Mouse (Mus musculus): ENCODE measurements around the gene Fads2. TPM values are rescaled to one million over a fixed set of nuclear protein-coding genes. Genes with fewer than 3 reads are reported as not detected.

Gene Fads2
- polyA plus RNA-seq, 1 experiment from 2014 or later, result 165 TPM

- 52% methylated on average over 8 of the region's 8 CpGs for WGBS
- H3K36me3 ChIP-seq, result peaks cover 68% of the 10 kb centered on the region
- peaks cover 7% of the 10 kb centered on the region; the same call in 1 of the 2 replicates for H3K4me1 ChIP-seq
- H3K27ac ChIP-seq (replicated peaks), result 0 out of 2 replicates have a peak overlapping the region, but pooled peaks have one; percentile 24
- H3K9me3 ChIP-seq (replicated peaks), result no peaks in the 10 kb centered on the region
- H3K4me2 ChIP-seq, result no peak overlapping the region
- ATAC-seq (ENCODE audit: low FRiP score), result no peak
- no peaks in the 10 kb centered on the region for H3K27me3 ChIP-seq (replicated peaks)
- no peak overlapping the region for H3K4me3 ChIP-seq (replicated peaks)
- H3K9ac ChIP-seq (replicated peaks), result no peak overlapping the region
Measured at GRCm38 (mm10) chr19:10060783-10061590, 40.6 kb downstream of the Fads2 start.

GRCm38 (mm10) chr19:10059911-10060567, 41.5 kb downstream of the Fads2 start:
- no peaks in the 10 kb centered on the region for H3K27me3 ChIP-seq (replicated peaks)
- H3K9me3 ChIP-seq (replicated peaks), result no peaks in the 10 kb centered on the region
- no peak overlapping the region for H3K4me2 ChIP-seq
- peaks cover 7% of the 10 kb centered on the region; the same call in 1 of the 2 replicates for H3K4me1 ChIP-seq
- H3K27ac ChIP-seq (replicated peaks), result peak overlapping the region; percentile 48
- H3K4me3 ChIP-seq (replicated peaks), result no peak overlapping the region
- WGBS, result 57% methylated on average over 10 of the region's 10 CpGs
- ATAC-seq (ENCODE audit: low FRiP score), result peak; percentile 75
- H3K36me3 ChIP-seq, result peaks cover 63% of the 10 kb centered on the region
- H3K9ac ChIP-seq (replicated peaks), result no peak overlapping the region

GRCm38 (mm10) chr19:10058876-10059427, 42.6 kb downstream of the Fads2 start:
- WGBS, result 61% methylated on average over 9 of the region's 9 CpGs
- peaks cover 4% of the 10 kb centered on the region; the same call in 1 of the 2 replicates for H3K4me1 ChIP-seq
- ATAC-seq (ENCODE audit: low FRiP score), result no peak
- no peaks in the 10 kb centered on the region for H3K27me3 ChIP-seq (replicated peaks)
- H3K36me3 ChIP-seq, result peaks cover 63% of the 10 kb centered on the region
- no peak overlapping the region for H3K27ac ChIP-seq (replicated peaks)
- H3K4me2 ChIP-seq, result no peak overlapping the region
- H3K4me3 ChIP-seq (replicated peaks), result no peak overlapping the region
- no peaks in the 10 kb centered on the region for H3K9me3 ChIP-seq (replicated peaks)
- no peak overlapping the region for H3K9ac ChIP-seq (replicated peaks)

GRCm38 (mm10) chr19:10058352-10058825, 43.2 kb downstream of the Fads2 start:
- Histone ChIP-seq H3K27me3 (replicated peaks) (no peaks in the 10 kb centered on the region), H3K4me3 (replicated peaks) (no peak overlapping the region), H3K36me3 (peaks cover 62% of the 10 kb centered on the region), H3K9ac (replicated peaks) (no peak overlapping the region), H3K4me2 (no peak overlapping the region), H3K9me3 (replicated peaks) (no peaks in the 10 kb centered on the region), H3K4me1 (peaks cover 4% of the 10 kb centered on the region; the same call in 1 of the 2 replicates), H3K27ac (replicated peaks) (no peak overlapping the region)
- 92% methylated on average over 1 of the region's 1 CpGs for WGBS
- no peak for ATAC-seq (ENCODE audit: low FRiP score)

GRCm38 (mm10) chr19:10057486-10058351, 43.8 kb downstream of the Fads2 start:
- no peak for ATAC-seq (ENCODE audit: low FRiP score)
- Histone ChIP-seq H3K4me1 (peaks cover 4% of the 10 kb centered on the region; the same call in 1 of the 2 replicates), H3K4me2 (no peak overlapping the region), H3K36me3 (peaks cover 63% of the 10 kb centered on the region), H3K27me3 (replicated peaks) (no peaks in the 10 kb centered on the region), H3K9ac (replicated peaks) (no peak overlapping the region), H3K4me3 (replicated peaks) (no peak overlapping the region), H3K9me3 (replicated peaks) (no peaks in the 10 kb centered on the region), H3K27ac (replicated peaks) (0 out of 2 replicates have a peak overlapping the region, but pooled peaks have one; percentile 3)
- 67% methylated on average over 11 of the region's 11 CpGs for WGBS

GRCm38 (mm10) chr19:10056686-10057085, 44.9 kb downstream of the Fads2 start:
- Histone ChIP-seq H3K9ac (replicated peaks) (no peak overlapping the region), H3K4me3 (replicated peaks) (no peak overlapping the region), H3K9me3 (replicated peaks) (no peaks in the 10 kb centered on the region), H3K36me3 (peaks cover 56% of the 10 kb centered on the region), H3K27me3 (replicated peaks) (no peaks in the 10 kb centered on the region), H3K4me2 (no peak overlapping the region), H3K27ac (replicated peaks) (no peak overlapping the region), H3K4me1 (peaks cover 4% of the 10 kb centered on the region; the same call in 1 of the 2 replicates)
- no peak for ATAC-seq (ENCODE audit: low FRiP score)
- WGBS, result 91% methylated on average over 3 of the region's 3 CpGs

- WGBS, result 89% methylated on average over 22 of the region's 22 CpGs
- H3K4me2 ChIP-seq, result no peak overlapping the region
- no peak overlapping the region for H3K27ac ChIP-seq (replicated peaks)
- H3K9ac ChIP-seq (replicated peaks), result no peak overlapping the region
- H3K4me1 ChIP-seq, result peaks cover 4% of the 10 kb centered on the region; the same call in 1 of the 2 replicates
- peaks cover 51% of the 10 kb centered on the region for H3K36me3 ChIP-seq
- no peak for ATAC-seq (ENCODE audit: low FRiP score)
- H3K9me3 ChIP-seq (replicated peaks), result no peaks in the 10 kb centered on the region
- H3K4me3 ChIP-seq (replicated peaks), result no peak overlapping the region
- no peaks in the 10 kb centered on the region for H3K27me3 ChIP-seq (replicated peaks)
Measured at GRCm38 (mm10) chr19:10055783-10056660, 45.5 kb downstream of the Fads2 start.

GRCm38 (mm10) chr19:10055261-10055660, 46.3 kb downstream of the Fads2 start:
- ATAC-seq (ENCODE audit: low FRiP score), result no peak
- H3K4me2 ChIP-seq, result no peak overlapping the region
- H3K36me3 ChIP-seq, result peaks cover 51% of the 10 kb centered on the region
- H3K4me1 ChIP-seq, result no peaks in the 10 kb centered on the region
- H3K9ac ChIP-seq (replicated peaks), result no peak overlapping the region
- no peaks in the 10 kb centered on the region for H3K9me3 ChIP-seq (replicated peaks)
- WGBS, result 90% methylated on average over 3 of the region's 3 CpGs
- H3K27ac ChIP-seq (replicated peaks), result no peak overlapping the region
- H3K27me3 ChIP-seq (replicated peaks), result no peaks in the 10 kb centered on the region
- no peak overlapping the region for H3K4me3 ChIP-seq (replicated peaks)

- H3K27me3 ChIP-seq (replicated peaks), result no peaks in the 10 kb centered on the region
- no peaks in the 10 kb centered on the region for H3K4me1 ChIP-seq
- H3K4me2 ChIP-seq, result no peak overlapping the region
- no peak for ATAC-seq (ENCODE audit: low FRiP score)
- H3K4me3 ChIP-seq (replicated peaks), result no peak overlapping the region
- 93% methylated on average over 6 of the region's 6 CpGs for WGBS
- H3K27ac ChIP-seq (replicated peaks), result no peak overlapping the region
- no peak overlapping the region for H3K9ac ChIP-seq (replicated peaks)
- peaks cover 51% of the 10 kb centered on the region for H3K36me3 ChIP-seq
- H3K9me3 ChIP-seq (replicated peaks), result no peaks in the 10 kb centered on the region
Measured at GRCm38 (mm10) chr19:10054361-10055075, 47.0 kb downstream of the Fads2 start.

GRCm38 (mm10) chr19:10053692-10054260, 47.8 kb downstream of the Fads2 start:
- no peak for ATAC-seq (ENCODE audit: low FRiP score)
- H3K36me3 ChIP-seq, result peaks cover 51% of the 10 kb centered on the region
- 92% methylated on average over 10 of the region's 10 CpGs for WGBS
- H3K4me2 ChIP-seq, result no peak overlapping the region
- no peak overlapping the region for H3K9ac ChIP-seq (replicated peaks)
- no peaks in the 10 kb centered on the region for H3K4me1 ChIP-seq
- no peak overlapping the region for H3K27ac ChIP-seq (replicated peaks)
- no peaks in the 10 kb centered on the region for H3K27me3 ChIP-seq (replicated peaks)
- no peak overlapping the region for H3K4me3 ChIP-seq (replicated peaks)
- H3K9me3 ChIP-seq (replicated peaks), result no peaks in the 10 kb centered on the region

Measured in neural tube, embryonic 15.5 days (tissue).